Mouse (Mus musculus) gastrocnemius, postnatal 4 days (tissue): ENCODE data around the gene Slco3a1. TPM values are rescaled to one million over a fixed set of nuclear protein-coding genes. Genes with fewer than 3 reads are reported as not detected.

Source experiments
- DNase-seq, 2 experiments: peaks; one replicate each; pipeline ENCODE4 v3.0.0; 2021 to 2022; ENCODE audit warnings: low spot score in 2 of 2, mixed read lengths in 2 of 2
- total RNA-seq, 2 experiments: library from RNA; stranded (reverse); gene quantifications; 2 replicates each; pipeline ENCODE4 v1.2.3; 2021

The Slco3a1 gene
- total RNA-seq, 2 experiments from 2014 or later = 30.0 to 30.2 TPM

DNA sequence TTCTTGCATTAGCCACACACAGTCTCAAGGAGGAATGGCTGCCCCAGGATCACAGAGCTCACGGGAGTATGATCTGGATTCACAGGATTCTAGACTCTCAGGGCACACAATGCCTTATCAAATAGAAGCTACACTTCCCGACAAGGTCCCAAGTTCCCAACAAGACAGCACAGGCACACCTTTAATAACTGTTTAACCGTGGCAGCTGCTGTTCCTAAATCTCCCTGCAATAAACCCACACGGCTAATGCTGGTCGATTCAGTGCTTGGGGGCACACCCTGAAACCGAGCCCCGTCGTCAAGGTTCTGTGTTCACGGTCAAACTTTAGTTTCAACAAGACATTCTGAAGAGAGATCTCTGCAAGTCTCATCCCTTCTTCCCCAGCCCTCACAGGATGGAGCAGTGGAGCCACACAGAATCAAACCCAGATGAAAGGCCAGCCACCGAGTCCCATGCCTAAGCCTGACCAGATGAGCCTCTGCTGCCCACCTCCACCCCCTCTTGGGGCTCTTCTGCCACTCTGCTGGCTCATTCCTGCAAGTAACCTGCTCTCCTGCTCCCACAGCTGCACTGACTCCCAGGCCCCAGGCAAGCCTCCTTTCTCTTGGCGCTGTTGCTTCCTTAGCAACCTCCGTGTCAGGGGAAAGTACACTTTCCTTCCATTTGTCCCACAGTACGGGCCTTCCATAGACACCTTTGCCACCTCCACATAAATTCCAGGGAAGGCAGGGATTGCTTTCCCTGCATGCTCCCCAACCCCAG, 200.7 kb downstream of the Slco3a1 start:
- no peak for DNase-seq

DNA sequence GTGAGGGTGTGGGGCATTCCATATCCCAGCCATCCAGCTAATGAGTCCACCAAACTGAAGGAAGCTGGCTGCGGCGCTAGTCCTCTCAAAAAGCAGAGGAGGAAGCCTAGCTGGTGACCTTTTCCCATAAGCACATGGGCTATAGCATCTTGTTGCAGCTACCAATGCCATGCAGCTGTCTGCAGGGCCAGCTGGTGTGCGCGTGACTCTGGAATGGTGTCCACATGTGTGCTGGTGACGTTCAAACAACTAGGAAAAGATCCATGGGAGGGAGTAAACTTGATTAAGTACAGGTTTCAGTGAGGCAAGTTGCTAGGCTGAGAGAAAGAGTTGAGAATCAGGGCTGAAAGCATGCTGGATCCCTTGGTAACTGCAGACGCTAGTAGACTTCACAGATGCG, 201.3 kb downstream of the Slco3a1 start:
- no peak for DNase-seq

DNA sequence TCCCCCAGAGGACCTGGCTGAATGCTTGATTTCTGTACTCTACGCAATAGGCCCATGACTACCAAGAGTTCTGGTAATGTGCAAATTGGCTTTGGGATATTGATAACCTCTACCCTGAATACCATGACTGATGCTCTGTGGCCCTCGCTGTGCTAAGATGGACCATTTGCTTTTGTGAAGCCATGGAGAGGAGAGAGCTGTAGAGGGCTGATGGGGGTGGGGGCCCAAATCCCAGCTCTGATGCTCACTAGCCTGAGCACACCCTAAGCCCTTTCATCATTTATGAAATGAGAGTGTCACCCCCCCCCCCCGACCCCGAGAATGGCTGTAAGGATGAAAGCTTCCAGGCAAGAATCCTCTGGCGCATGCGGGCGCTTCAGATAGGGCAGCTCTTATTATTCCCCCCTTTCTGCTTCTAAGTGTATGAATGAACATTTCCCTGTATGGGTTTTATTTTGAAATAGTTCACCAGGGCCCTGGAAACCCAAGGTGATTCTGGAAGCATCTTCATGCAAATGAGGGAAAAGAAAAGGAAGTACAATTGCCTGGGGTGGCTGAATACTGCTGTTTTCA, 206.2 kb downstream of the Slco3a1 start:
- no peak for DNase-seq

DNA sequence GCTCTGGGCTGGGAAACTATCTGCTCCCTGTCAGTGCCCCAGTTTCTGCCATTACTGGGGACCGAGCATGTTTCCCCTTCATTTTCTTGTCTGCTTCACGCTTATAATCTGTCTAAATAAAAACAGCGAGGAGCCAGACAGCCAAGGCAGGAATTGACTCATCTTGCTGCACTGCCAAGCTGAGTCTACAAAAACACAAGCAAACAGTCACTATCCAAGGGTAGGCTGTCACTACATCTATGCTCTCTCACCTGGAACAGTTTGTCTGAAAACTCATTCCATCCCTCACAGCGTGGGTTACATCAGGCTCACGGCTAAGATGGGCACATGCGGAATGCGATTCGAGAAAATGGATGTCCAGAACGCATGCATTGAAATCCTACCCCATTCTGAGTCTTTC, 207.6 kb downstream of the Slco3a1 start:
- DNase-seq = no peak

DNA sequence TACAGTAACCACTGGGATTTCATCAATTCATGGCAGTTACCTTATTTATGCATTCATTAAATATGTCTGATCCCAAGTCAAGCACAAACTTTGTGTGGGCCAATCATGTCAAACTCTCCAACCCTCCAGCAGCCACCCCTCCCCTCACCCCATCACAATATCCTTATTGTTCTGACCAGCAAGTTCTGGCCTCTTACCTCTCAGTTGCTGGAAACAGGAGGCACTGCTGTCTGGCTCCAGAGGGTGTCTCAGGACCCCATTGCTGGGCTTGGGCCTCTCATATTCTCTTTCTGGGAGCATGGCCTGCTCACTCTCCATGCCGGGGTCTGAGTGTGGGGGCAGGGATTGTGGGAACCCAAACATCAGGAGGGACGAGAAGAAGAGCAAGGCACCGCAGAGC, 208.1 kb downstream of the Slco3a1 start:
- no peak for DNase-seq

DNA sequence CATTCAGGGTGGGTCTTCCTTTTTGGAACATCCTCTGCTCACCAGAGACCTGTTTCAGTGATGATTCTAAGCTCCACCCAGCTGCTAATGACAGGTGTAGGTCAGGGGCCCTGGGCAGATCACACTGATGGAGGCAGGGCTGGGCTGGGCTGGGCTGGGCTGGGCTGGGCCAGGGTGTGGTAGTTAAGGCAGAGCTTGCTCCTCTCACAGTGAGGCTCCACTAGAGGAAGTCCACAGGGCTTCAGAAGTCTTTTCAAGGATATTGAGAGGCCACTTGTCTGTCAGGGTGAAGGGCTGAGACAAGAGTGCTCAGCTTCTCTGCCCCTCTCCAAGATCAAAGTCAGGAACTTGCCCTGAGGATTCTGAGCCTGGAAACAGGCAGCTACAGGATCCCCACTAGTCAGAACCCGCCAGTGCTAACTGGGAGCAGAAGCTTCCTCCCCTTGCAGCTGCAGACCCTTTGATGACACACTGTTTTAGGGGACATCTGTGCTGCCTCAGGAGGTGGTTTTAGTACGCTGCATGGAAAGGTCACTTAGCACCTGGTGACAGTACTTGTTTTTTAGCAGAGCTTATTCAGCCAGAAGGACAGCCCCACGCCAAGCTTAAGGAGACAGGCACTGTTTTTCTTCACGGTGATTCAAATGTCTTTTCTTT, 213.3 kb downstream of the Slco3a1 start:
- no peak for DNase-seq

DNA sequence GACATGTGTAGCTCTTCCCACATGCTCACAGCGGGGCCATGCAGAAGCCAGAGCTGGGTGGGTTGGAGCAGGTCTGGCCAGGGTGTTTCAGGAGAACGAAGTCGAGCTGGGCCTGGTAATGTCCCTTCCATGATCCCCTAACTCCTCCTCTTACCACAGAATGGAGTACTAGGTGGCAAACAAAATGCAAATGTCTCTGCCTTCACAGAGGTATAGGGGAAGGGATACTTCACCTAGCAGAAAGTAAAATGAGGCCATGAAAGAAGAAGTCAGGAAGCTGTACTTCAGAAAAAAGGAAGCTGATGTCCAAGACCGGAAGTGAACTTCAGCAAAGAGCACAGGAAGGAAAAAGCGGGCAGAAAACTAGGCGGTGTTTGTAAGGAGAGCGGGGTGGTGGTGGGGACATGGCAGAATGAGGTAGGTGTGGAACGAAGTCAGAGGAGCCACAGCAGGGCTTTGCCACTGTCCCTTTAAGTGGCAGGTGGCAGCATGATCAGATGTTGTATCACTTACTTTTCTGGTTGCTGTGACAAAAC, 214.1 kb downstream of the Slco3a1 start:
- no peak for DNase-seq

DNA sequence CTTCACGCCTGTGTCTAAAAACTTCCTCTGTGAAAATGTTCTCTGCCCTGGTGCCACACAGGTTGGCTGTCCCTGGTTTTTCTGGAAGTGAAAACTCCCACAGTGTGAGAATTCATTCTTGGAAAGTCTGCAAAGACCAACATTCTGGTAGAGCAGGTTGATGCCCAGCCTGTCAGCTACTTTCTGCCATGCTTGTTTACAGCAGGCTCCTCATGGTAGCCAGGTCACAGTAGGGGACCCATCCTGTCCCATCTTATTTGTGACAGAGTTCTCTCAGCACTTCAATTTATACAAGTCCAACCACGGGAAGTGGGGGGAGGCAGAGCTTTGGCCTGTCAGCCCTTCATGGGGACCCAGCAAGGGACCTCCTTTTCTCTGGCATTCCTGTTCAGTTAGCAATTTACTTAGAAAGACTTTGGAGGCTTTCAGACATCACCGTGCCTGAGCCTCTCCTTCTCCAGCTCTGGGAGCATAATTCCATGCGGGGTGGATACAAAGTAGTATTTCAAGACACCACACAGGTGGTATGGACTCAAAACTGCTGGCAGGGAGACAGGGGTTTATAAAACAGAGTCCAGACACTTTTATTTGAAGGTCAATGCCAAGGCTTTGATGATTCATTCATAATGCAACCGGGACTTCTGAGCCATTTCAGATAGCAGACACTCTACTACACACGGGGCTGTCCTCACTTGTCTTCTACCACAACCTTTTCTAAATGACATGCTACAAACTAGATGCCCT, 216.7 kb downstream of the Slco3a1 start:
- DNase-seq = no peak

DNA sequence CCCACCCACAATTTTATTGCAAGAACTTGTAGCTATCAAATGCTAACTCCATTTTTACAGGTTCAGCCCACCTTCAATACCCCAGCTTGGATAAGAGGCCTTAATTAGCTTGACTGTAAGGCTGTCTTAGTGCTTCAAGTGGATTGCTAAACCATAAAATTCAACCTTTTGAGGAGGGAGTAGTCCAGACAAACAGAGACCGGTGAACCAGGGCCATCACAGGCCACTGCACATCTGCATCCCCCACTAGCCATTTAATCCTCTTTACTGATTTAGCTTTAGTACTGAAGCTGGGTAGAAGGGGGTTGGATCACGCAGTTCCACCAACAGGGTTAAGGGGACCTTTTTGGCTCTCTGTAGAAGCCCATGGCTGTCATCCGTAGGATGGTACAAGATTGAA, 222.3 kb downstream of the Slco3a1 start:
- no peak for DNase-seq

DNA sequence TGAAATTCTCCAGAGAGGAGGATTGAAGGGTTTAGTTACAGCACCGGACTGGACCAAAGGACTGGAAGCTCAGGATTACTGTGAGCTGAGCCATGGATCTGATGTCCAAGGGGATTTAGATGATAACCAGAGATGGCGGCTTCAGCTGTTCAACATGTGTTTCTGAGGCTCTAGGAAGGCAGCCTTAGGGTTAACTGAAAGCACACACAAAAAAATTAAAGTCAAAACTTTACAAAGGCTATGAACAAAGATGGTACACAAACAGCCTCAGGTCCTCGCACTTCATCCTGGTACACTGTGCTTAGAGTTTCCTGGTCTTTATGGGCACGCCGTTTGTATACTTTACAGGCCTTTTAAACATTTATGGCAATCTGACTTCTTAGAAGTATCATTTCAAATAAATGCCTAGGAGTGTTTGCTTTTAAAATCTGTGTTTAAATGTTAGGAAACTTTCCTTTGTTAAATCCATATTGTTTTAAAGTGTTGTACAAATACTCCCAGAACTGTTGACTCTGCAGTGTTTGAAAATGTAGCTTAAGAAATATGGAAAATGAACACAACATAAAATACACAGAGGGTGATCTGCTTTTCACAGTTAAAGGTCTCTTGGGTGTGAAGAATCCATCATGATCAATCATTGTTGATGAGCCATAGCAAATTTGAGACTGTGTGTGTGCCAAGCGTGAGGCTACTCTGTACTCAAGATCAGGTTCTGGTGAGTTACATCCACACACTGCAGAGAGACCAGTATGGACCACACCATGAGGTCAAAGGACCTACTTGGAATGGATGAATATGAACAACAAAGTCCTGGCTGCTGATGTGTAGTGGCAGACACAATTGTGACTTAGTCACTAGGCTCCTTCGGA, 223.5 kb downstream of the Slco3a1 start:
- no peak for DNase-seq

DNA sequence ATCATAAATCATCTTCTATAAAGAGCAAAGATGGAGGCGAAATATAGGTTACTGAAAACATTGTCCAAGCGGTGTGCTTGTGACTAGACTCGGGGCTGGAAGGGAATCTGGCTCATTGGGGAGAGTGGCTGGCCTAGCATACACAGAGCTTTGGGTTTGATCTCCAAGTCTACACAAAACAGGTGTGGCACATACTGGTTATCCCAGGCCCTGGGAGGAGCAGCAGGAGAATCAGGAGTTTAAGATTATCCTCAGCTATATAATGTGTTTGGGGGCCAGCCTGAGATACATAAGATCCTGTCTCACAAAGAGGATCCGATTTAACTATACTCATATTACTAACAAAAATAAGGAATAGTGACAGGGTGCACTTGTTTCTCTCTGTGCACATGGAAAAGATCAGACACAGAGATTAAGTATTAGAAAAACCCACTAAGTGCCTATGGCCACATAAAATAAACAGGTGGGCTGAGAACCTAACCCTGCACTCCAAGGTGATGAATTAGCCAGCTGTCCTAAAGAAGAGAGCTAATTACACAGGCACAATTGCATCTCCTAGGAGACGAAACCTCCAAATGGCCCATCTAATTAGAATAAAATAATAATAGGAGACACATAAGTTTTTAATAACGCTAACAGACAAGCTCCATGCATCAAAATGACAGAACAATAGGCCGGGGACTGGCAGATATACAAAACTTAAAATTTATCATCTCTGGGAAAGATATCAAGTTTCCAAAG, 224.3 kb downstream of the Slco3a1 start:
- no peak for DNase-seq

DNA sequence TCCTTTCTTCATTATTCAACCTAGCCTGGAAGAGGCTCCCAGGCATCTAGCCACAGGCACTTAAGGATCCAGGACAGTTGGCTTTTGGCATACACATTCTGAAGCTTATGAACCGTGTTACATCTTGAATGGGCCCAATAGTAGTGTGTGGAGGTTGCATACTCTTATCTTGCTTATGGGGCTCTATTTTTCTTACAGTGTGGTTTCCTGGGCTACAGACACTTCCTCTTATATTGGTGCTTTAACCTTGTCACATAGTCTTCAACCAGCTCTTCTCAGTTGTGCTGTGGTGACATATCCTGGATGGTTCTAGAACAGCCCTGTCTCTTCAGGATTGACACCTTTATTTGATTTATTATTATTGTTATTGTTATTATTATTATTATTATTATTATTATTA, 225.6 kb downstream of the Slco3a1 start:
- no peak for DNase-seq

DNA sequence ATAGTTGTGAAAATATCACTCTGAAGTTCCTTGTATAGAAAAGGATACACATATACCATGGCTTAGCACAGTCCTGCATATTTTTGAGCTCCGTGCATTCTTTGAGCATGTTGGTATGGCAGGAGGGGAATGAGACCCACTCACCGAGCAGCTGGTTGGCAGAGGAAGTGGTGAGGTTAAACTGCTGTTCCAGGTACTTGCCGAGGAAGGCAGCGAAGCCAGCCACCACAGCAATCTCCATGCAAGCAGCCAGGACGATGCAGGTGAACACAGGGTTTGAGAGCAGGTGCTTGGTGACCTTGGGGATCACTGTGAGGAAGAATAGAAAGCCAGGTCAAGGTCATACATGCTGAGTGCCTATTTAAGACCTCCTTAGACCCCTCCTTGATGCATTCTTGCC, 226.9 kb downstream of the Slco3a1 start:
- no peak for DNase-seq

DNA sequence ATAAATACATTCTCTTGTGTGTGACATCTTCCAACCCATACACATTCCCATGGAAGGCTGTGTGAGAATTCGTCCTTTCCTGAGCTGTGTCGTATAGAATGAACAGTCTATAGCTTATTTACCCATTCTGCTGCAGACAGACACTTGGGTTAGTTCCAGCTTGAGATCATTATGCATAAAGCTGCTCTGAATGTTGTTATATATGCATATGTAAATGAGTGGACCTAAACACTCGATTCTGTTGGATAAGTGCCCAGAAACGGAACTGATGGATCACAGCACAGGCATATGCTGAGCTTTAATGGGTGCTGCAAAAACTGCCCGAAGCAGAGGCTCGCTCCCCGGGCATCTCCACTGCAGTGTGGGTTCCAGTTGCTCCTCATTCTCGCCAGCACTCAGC, 229.5 kb downstream of the Slco3a1 start:
- DNase-seq = no peak

DNA sequence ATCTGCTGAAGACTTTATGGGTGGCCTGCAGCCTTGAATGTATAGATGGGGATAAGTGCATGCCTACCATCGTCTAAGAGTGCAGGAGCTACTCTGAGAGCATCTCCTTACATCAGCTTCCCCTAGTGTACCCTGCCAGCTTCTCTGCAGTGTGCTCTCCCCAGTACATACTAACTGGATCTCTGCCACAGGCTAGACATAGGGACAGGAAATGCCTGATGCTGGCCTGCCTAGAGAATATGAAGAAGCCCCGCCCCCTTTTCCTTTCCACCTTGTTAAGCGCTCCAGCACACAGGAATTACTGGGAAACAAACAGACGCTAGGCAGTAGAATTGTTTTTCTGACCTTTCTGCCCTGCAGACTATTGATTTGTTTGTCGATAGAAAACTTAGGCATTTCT, 230.9 kb downstream of the Slco3a1 start:
- no peak for DNase-seq

DNA sequence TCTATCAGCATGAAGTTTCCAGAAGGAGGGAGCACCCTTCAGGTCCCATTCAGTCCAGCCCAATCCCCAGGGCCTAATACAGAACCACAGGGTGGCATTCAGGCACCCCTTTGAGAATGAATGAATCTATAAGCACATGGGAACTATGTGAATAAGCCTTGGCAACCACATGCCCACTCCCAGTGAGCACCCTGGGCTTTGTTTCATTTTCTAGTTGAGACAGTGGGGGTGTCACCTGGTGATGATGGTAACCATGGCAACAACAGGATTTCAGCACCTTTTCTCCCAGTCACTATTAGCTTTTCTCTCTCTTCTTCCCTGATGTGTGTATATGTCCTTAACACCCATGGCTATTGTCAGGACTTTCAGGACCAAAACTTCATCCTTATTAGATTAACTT, 231.4 kb downstream of the Slco3a1 start:
- DNase-seq = no peak

DNA sequence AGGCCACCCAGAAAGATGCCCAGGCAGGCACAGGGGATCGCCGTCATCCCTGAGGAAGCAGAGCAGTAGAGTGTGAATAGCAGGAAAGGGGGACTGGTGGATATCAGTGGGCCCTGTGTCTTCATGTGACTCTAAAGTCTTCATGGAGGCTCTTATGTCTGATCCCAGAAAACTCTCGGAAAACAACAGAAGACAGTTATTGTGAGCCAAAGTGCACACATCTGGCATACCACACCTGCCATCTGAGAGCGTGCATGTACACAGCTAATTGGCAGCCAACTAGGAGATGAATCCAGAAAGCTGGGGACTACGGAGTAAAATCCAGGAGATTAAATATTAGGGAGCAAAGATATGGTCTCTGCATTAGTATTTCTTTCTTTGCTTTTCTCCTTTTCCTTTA, 233.9 kb downstream of the Slco3a1 start:
- DNase-seq = no peak

DNA sequence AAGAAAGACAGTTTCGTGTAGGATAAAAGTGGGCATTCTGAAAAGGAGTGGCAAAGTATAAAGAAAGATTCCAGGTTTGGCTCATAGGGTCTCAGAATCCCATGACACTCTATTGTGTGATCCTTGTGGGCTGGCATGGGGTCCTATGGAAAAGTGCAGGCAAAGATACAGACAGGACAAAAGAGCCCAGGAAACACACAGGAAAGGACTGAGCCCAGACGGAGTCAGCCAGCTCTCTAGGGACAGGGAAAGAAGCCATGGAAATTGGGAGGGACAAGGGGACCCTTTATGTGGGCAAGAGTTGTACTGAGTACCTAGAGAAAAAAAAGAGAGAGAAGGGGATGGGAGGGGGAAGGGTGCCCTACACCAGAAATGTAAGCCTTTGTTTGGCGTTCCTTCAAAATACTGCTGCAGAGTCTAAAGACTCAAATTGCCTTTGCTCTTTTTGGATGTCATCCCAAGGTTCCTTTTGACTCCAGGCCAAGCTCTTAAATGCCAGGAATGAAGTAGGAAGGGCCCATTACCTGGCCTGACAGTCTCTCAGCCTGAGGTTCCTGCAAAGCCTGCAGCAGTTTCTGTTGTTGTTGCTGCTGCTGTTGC, 238.6 kb downstream of the Slco3a1 start:
- no peak for DNase-seq

DNA sequence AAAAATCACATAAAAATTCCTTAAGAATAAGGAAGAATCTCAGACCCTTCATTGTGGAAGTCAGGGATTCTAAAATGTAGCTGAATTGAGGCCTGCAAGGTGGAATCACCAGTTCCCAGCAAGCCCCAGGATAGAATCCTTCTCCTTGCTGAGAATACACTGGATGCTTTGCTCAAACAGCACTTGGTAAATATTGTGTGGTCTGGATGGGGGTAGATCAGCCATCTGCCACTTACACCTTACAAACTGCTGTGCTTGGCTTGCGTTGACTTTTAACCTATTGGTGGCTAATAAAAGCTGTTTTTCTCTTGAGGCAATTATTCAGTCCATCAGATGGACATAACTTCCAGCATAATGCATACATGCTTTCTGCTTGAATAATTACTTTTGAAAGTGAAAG, 240.3 kb downstream of the Slco3a1 start:
- DNase-seq = no peak
